Mouse (Mus musculus): Measurements from ENCODE around the gene Fam19a2.

DNA sequence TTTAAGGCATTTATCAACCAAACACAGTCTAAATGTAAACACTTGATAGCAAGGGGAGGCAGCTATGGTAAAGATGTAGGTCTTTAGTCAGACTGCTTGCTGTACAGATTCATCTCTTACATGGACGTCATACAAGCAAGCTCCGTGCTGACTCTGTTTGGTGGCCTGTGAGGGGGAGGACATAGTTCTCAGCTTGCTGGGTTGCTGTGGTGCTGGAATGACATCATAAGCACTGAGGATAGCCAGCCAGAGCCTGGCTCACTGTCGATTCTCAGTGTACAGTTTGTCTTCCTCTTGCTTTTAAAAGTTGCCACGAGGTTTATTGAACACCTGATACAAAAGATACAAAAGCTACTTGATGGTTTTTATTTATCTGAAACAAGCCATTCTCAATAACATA lies 100.8 kb downstream of the Fam19a2 start:
- TF ChIP-seq CTCF (IDR thresholded peaks at IDR 0.05; ENCODE audit: control insufficient read depth, insufficient read depth, low read length) (no peak), POLR2A (IDR thresholded peaks at IDR 0.05; ENCODE audit: borderline replicate concordance, control insufficient read depth, low read depth, low read length) (no peak)

All from bone marrow, adult 2 months (tissue).